Mouse (Mus musculus): ENCODE measurements at regions not wholly inside any gene's neighbourhood (a gene's known extent, or its start where the extent isn't known, plus 50 kb on each side); places are given as distances from the start of the nearest gene placed in this dataset.

- TF ChIP-seq CTCF (IDR thresholded peaks at IDR 0.05; ENCODE audit: control insufficient read depth, insufficient read depth, insufficient replicate concordance, low read depth, low read length): peak; percentile 46; the same call in 1 of the 2 replicates
- TF ChIP-seq POLR2A (IDR thresholded peaks at IDR 0.05; ENCODE audit: control insufficient read depth, low read depth, low read length): no peak
These were observed 110.8 kb downstream of the Ogfrl1 start for GRCm38 (mm10) chr1:23286741-23287140.

Measured in testis, adult 2 months (tissue).